Mouse (Mus musculus): Measurements from ENCODE around the gene Cd276.

Cd276 gene

DNA sequence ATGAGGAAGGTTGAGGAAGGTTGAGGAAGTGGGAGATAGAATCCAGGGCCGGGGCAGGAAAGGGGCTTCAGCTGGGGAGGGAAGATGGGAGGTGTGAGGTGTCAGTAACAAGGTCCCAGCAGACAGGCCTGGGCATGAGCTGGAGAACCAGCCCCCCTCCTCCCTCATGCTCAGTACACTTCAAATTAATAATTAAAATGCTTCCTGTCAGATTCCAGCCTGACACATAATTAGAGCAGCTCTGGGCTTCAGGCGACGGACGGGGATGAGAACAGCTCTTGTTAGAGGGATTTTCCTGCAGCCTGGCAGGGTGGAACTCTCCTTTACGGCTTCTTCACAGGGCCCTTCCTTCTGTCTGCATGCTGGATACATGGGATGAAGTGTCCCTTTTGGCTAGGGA lies 41.5 kb downstream of the Cd276 start:
- DNase-seq (ENCODE audit: low spot score in 2 of 2), result no peak

DNA sequence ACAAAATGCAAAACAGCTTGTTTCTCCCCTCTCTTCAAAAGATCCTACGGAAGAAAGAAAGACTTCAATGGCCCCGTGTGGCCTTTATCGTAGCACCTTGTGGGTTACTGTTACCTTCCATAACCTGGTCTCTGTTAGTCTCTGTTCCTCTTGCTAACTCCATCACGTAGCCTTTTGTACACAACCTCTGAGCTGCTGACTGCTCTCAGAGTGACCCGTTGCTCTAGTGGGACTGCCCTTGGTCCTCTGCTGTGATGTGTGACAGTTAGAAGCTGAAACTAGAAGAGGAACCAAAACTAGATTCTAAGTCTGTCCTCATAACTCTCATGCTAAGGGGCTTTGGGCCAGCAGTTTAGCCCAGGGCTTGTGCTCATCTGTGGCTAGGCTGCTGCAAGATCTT lies 44.8 kb downstream of the Cd276 start:
- DNase-seq (ENCODE audit: low spot score in 2 of 2), result peak; percentile 76 to 77

DNA sequence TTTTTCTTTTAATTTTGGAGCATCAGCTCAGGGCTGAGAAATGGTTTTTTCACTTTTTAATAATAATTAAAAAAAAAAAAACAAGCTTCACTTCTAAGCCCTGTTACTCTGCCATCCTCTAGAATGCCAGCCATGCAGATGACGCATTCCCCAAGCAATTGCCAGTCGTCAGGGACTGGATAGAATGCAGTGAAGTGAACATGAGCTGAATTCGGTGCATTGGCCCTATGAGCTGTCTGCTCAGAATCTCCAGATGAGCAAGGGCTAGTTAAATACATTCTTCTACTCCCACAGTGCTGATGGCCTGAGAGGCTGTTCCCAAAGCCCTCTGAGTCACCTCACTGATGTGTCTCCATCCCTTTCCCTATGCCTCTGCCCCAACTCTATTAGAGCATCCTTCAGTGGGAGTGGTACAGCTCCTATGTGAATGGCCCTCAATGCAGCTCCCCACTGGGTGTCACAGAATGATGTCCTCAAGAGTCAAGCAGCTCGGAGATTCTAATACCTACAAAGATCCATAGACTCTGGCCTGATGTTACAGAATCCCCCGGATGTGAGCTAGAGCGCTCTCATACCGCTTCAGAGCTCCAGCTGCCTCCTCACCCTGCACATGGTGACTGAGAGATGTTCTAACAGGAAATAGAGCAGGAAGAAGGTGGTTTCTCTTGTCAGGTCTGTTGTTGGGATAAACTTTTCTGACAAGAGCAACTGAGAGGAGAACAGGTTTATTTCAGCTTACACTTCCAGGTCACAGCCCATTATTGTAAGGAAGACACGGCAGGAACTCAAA lies 47.8 kb downstream of the Cd276 start:
- peak; percentile 55 to 58 for DNase-seq (ENCODE audit: low spot score in 2 of 2)

DNA sequence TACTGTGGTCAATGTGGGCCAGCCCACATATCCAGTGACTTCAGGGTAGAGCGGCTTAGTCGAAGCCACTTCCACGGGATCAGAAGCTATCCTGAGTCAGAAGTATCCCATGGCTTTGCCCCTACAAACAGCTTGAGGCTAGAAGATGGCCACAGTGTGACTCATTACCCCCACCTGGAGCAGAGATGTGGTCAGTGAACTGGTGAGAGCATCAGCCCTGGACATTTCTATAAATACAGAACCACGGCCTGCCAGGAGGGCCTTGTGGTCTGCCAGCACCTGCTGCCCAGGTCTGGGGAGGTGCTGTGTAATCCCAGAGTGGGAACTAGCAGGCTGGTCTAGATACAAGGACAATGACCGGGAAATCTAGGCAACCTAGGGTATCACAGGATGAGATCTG lies 54.3 kb downstream of the Cd276 start:
- no peak for DNase-seq (ENCODE audit: low spot score in 2 of 2)

DNA sequence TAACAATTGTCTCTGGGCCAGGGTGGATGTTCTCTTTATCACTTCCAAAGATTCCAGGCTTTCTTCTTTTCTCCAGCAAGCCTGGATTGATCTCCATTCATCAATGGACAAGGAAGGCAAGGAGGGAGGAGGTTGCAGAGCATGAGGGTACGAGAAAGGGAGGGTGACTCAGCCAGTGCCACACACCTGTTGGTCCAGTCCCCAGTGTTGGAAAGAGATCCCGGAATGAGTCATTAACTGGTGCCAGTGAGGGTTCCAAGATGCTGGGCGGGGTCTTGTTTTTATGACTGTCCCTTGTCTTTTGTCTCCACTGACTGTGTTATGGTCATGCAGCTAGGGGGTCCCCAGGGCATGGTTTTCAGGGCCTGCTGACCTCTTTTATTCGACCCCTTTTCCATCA lies 57.3 kb downstream of the Cd276 start:
- DNase-seq (ENCODE audit: low spot score in 2 of 2), result no peak

DNA sequence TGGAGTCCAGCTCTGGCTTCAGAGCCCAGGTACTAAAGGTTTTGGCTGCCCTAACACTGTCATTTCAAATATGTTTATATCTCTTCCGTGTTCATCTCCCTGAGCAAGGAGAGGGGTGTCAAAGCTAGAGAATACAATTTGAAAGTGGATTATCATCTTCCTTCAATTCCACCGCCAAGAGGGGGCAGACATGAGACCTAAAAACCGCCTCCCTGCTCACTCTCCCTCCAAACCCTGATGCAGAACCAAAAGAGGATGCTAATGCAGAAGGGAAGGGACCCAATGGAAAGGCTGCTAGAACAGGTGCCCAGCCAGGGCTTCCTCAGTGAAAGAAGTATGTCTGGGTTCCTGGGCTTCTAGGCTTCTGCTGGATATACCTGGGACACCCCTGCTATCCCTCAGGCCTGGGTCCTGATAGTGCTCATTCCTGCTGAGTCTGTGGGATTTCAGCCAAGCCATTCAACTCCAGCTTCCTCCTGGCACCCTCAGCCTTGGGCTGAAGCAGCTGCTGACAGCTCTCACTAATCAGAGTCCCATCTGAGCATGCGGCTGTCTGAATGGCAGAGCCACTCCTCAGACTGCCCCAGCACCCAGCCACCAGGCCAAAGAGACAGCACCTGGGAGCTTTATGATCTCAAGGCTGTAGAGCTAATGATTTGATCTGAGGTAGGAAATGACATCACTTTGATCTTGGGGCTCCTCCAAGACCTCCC lies 58.6 kb downstream of the Cd276 start:
- DNase-seq (ENCODE audit: low spot score in 2 of 2), result no peak

DNA sequence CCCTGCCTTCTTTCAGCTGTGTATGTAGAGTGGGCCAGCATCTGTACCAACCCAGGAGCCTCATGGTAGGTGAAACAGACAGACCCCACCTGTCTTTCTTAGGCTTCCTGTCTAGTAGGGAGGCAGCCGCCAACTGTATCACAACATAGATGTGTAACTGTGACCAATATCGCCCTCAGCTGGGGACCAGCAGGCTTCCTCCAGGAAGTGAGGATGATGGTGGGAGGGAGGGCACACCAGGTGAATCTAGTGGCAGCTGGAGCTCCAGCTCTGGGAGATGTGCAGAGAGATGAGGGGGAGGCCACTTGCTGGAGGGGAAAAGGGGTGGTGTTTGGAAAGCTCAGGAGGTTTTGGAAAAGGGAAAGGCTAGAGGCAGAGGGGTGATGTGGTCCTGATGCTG lies 60.2 kb downstream of the Cd276 start:
- no peak for DNase-seq (ENCODE audit: low spot score in 2 of 2)

DNA sequence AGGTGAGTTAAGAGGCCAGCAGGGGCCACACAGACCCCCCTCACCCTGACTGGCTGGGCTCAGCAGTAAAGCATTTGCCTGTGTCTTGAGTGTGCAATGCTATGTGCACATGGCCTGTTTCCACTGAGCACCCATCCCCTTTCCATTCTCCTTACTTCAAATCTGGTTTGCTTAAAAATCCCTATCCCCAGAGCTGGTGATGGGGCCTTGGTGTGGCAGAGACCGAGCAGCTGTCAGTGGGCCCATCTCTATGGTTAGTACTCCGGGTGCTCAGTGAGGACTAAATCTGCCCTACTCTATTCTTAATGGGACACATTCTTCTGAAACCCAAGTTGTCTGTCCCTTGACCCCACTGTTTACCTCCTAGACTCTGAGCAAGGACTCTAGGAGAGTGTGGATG lies 64.8 kb downstream of the Cd276 start:
- DNase-seq (ENCODE audit: low spot score in 2 of 2), result no peak

DNA sequence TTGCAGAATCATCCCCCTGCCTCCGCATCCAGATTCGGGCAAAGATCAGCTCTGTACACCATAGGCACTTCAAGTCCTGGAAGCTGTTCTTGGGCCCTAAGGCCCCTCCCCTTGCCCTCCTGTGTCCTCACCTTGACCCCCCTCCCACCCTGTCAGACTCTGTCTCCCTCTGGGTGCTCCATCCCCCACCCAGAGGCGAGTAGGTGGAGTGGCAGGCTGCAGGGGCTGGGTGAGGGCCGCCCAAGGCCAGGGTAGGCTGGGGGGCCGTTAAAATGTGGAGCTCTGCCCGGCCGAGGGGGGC lies 65.4 kb downstream of the Cd276 start:
- no peak for DNase-seq (ENCODE audit: low spot score in 2 of 2)

DNA sequence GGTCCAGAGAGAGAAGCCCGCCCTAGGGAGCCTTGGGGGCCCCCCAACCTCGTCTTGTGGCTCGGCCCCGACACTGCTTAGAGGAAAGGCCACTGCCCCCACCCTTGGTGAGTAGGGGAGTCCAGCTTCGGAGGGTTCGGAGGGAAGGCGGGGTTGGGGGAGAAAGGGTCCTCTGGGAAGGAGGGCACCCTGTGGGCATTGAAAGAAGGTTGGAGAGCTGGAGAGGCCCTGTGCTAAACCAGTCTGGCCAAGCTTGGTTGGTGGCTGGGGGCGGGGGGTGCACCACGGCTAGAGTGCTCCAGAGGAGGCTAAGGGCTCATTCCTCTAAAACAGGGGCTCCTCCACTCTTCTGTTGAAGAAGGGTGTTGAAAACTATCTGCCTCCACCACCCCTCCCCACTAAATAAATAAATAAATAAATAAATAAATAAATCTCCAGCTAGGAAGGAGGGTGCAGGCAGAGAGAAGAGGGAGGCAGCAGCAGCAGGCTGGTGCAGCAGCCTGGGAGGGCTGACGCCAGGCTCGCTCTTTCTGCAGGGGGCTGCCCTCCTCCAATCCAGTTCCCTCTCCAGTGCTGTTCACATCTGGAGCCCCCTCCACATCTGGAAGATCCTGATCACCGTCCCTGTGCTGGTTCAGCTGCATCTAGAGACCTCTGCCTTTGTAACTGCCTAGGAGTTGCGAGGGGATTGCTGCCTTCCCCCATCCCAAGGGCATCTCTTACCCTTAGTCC lies 65.9 kb downstream of the Cd276 start:
- DNase-seq (ENCODE audit: low spot score in 2 of 2), result no peak

DNA sequence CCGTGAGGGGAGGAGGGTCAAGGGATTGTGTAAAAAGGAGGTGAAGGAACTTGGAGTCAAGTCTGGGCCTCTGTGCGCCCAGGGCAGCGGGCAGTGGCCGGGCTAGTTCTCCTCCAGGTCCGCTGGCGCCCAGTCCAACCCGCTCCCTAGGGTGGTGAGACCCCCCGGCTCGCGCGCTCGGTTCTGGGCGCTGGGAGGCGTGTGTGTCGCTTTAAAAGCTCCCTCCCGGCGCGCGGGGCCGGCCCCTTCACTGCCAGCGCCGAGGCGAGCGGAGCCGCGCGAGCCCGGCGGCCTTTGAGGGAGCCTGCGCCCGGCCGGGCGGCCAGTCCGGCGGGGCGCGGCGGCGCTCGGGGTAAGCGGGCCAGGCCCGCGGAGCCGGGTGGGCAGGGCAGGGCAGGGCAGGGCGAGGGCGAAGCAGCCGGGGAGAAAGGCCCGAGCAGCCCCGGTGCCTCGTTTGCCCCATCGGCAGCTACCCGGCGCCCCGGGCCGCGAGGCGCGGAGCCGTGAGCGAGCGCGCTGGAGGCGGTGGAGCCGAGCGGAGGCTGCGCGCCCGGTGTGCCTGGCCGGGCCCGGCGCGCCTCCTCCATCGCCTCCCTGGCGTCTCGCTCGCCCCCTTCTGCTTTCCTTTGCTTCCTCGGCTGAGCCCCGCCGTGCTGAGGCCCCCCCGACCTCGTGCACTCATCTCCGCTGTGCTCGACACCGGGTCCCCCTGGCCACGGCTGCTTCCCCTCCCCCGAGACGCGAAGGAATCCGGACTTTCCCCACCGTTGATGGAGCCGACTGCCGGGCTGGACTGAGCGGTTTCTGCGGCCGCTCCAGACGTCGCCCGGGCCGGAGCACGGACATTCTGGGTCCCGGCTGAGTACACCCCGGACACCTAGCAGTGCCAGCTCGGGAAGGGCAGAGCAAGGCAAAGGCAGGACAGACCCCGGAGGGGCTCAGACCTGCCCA lies 67.1 kb downstream of the Cd276 start, which contains the start of gene Insyn1:
Gene Insyn1 (plus strand): TSS at position 753 of the 951 bp plus-strand sequence.
- DNase-seq (ENCODE audit: low spot score in 2 of 2), result no peak

DNA sequence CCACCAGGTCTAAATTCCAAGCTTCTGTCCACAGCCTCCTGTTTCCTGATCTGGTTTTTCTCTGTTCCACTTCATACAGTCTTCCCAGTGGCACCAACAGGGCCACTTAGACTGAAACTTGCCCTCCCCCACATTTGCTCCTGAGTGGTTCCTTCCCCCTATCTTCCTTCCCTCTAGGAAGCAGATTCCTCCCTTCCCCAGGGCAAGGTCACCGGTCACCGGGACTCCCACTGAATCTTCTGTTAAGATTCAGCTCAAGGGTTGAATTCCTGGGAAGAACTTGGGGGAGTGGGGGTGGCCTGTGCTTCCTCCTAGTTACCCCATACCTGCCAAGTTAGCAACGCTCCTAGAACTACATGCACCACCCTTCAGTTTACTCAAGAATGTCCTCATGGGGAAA lies 68.2 kb downstream of the Cd276 start:
- no peak for DNase-seq (ENCODE audit: low spot score in 2 of 2)

Measured in spleen, postnatal 36 days (tissue).